Mouse (Mus musculus) spleen, adult 18-20 months (tissue): Measurements from ENCODE around the gene Arl8b.

Experiments
- DNase-seq, 2 experiments: peaks; one replicate each; pipeline ENCODE4 v3.0.0; 2022; ENCODE audit warnings: mixed read lengths in 2 of 2

Arl8b gene

GRCm38 (mm10) chr6:108782526-108783183, at the start of gene Arl8b:
Gene Arl8b (plus strand): TSS chr6:108783099.
- peak; percentile 91 to 97 for DNase-seq

DNA sequence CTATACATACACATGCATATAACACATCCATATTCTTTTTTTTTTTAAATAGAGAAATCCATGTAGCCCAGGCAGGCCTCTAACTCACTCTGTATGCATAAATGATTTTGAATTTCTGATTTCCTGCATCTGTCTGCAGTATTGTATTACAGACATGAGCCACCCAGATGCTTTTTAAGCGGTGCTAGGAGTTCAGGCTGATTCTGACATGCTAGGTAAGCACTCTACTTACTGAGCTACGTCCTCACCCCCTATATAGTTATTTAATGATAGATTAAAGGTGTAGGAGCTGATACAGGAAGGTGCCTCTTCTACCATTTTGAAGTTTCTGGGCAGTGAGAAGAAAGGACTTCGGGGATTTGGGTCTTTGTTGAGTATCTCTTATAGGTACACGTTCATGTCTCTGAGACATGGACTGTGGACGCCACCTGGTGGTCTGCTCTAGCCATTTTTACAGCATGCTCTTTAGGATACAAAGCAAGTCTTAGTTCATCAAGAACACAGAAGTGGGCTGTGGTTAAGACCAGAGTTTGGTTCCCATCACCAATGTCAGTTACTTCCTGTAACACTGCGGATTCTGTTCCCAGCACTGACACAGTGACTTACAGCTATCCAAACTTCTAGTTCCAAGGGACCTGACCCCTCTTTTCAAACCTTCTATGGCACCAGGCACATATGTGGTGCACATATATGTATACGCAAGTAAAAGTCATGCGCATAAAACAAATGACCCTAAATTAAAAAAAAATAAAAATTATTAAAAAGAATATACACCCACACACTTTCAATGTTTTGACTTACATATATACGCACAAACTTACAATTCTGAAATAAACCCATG, 46.8 kb upstream of the Arl8b start:
- peak; percentile 66 to 85 for DNase-seq

DNA sequence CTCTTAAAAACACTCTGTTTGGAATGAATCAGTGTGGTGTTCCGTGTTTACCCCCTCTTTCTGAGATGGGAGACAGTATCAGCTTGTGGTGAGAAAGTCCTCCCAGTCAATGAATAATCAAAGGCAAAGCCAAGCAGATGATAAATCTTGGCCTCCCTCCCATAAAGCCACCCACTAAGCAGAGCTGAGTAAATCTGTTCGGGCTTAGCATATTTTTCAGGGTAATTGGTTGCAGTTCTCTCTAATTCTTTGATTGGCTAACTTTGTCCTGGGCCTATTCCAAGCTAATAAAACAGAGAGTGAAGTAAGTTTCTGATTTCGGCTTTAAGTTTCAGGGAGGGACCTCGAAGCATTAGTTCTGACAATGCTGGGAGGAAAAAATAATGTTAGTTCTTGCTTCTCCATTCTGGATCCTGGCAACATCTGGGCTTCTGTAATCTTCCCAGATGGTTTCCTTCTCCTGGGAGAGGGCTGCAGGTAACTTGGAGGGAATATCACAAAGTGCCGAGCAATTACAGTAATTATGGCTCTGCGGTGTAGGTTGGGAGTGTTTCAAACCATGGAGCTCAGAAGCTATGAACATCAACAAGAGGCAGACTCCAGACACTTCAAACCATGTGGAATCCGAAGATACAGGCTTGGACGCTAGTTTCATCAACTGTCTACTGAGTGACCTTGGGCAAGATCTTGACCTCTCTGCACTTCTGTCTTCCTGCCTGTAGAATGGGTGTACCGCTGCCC, 44.3 kb upstream of the Arl8b start:
- no peak for DNase-seq

DNA sequence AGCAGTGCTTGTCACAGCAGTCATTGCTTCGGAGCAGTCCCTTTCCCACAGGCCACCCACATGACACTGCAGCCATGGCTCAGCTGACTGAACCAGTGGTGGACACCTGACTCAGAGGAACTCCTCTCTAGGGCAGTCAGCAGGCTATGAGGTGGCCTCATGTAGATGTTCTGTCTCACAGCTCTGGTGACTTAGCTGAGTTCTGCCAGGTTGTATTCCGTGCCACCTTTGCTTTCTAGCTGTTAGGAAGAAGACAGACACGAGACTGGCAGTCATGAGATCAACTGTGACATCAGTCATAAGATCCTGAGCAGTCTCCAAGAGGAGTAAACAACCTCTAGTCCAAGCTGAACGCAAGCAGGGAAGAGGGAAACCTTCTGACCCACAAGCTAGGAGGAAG, 42.3 kb upstream of the Arl8b start:
- no peak for DNase-seq

GRCm38 (mm10) chr6:108743730-108744129, 39.2 kb upstream of the Arl8b start:
- no peak for DNase-seq

- no peak for DNase-seq
These were observed 31.6 kb upstream of the Arl8b start for GRCm38 (mm10) chr6:108751324-108751723.

DNA sequence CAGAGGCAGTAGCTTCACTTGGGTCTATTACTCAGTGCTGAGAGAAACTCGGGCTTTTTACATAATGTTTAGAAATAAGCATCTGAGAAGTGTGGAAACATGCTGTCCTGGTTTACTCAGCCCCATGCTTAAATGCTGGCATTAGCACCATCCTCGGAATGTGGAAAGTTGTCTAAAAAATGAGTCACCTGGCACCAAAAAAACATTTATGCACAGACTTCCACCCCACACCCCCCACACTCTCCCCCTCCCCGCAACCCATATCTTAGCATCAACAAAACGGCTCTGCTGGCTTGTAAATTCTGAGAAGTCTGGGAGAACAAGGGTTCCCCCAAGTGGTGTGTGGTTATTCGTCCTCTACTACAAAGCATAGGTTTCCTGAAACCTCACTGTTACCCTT, 30.5 kb upstream of the Arl8b start:
- DNase-seq = no peak

GRCm38 (mm10) chr6:108753536-108753935, 29.4 kb upstream of the Arl8b start:
- DNase-seq = no peak

DNA sequence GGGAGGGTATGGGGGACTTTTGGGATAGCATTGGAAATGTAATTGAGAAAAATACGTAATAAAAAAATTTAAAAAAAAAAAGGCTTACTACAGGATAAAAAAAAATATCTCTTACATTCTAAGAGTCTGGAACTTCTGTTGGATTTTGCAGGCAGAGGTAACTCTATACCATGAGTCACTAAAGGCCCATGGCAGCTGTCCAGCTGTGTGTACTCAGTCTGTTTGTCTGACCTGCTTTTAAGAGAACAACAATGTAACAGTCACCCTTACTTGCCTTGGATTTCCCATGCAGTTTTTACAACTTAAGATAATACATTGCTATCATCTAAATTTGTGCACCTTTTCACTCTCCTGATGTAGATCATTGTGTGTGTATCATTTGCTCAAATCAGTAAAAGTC, 28.5 kb upstream of the Arl8b start:
- DNase-seq = no peak

- DNase-seq = no peak
These were observed 27.0 kb upstream of the Arl8b start for GRCm38 (mm10) chr6:108755936-108756335.

DNA sequence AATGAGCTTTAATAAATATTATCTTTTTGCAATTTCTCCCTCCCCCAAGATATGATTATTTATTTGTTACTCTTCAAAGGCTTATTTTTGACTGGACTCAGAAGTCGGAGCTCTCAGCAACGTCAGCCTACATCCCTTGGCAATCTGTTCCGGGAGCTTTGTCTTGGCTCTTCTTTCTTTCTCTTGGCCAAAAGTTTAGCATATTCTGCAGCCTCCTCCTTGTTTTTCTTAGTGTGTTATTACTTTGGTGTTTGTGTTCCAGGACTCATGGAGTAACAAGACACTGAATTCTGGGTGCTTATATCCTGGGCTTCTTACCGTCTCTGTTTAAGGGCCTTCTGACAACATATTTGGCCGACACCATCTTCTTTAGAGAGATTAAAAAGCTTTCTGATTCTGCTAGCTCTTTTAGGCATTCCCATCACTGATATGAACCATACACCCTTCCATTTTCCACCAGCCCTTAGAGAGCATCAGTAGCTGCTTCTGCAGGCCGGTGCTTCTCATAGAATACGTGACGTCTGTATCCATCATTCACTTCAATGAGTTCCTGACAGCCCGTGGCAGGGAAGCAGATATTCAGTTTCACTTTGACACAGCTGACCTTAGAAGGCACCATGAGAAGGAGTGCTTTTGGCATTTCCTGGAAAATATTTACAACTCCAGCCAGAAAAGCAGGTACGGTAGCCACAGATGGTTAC, 23.8 kb upstream of the Arl8b start:
- DNase-seq = no peak

DNA sequence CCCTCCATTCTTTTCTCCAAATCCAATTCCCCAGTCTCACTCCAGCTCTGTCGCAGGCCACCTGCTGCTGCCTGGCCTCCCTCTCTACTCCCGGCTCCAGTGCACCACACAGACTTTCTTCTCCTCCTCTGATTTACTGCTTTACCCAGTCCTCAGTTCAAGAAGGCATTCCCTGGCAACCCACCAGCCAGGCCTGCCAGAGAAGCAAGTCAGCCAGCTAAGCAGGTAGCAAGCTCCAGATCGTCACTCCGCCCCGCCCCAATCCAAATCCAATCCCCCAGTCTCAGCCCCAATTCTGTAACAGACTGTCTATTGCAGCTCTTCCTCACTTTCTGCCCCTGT, 23.2 kb upstream of the Arl8b start:
- no peak for DNase-seq

DNA sequence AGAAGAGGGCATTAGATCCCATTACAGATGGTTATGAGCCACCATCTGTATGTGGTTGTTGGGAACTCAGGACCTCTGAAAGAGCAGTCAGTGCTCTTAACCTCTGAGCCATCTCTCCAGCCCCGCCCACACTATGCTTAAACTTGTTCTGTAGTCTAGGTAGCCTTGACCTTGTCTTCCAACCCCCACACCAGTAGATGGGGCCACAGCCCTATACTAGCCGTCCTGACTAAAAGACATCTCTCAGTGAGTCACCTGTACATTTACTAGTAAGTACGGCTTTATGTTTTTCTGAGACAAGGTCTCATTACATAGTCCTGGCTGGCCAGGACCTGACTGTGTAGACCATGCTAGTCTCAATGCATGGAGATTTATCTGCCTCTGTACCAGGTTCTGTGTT, 12.0 kb upstream of the Arl8b start:
- DNase-seq = no peak

DNA sequence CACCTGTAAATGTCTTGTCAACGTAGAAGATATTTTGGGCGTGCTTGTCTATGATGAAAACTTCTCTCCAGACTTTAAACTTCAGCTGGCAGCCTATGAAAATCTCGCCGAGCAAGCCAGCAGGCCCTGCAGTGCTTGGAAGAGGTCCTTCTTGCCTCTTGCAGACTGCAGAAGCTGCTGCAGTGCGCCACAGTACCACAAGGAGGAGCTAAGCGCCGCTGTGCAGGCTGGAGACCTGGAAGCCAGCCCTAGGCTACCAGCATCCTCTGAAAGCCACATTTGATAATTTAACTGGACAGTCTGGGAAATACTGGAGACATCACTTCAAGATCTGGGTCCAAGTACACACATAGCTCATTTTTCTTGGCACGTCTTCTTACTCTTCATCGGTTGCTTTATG, 10.0 kb upstream of the Arl8b start:
- DNase-seq = peak; percentile 63 to 85

DNA sequence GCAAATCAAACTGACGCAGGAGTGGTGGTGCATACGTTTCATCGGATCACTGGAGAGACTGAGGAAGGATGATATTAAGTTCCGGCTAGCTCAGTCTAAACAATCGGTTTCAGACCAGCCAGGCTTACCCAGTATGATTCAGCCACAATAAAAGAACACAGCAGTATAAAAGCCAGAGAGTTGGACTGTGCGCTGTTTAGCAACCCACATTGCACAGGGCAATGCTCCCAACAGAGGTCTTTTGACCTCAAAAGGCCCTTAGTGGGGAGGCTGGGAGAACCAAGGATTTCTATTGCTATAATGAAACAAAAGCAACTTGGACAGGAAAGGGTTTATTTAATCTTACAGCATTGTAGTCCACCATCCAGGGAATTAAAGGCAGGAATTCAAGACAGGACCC, 9.4 kb upstream of the Arl8b start:
- DNase-seq = no peak

GRCm38 (mm10) chr6:108776274-108776673, 6.6 kb upstream of the Arl8b start:
- no peak for DNase-seq

DNA sequence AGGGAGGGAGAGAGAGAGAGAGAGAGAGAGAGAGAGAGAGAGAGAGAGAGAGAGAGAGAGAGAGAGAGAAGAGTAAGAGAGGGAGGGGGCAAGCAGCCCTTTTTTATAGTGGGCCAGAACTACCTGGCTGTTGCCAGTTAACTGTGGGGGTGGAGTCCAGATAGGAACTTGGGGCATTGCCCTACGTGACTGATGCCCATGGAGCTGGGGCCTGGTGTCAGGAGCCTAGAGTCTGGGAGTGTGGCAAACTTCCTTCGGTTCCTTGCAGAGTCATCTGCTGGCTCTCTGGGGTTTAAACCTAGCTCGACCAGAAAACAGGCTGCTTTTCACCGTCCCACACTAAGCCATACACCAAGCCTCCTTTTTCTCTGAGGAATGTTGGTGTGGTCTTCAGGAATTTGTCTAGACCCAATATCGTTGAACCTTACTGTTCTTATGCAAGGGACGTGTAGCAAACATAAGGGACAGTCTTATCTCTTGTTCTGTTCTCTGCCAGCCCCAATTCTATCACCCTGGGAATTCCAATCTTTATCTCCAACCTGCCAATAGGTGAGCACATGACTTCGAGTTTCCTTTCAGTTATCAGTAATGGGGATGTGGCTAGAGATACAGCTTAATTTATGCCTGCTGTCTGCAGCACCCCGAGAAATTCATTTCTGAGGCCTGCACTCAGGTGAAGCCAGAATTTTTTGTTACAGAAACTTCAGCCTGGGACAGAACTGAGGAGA, 5.2 kb upstream of the Arl8b start:
- no peak for DNase-seq

DNA sequence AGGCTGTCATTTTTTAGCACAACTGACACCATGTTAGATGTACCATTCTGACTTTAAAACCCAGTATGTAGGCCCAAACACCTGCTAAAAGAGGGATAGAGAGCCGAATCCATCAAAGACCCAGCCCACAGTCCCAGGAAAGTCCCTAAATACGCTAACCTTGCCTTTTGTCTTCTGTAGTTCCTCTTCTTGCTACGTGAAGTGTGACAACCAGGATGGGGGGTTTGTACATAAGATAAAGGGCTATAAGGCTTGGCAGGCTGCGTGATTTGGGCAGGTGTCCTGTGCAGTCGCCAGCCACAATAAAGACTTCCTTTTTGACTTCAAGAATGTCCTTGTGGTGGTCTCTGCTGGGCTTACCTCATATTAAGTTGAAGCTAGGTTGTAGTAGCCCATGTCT, 4.5 kb upstream of the Arl8b start:
- no peak for DNase-seq

- DNase-seq = peak; percentile 18 to 34
These were observed 1.0 kb upstream of the Arl8b start for GRCm38 (mm10) chr6:108781865-108782264.

DNA sequence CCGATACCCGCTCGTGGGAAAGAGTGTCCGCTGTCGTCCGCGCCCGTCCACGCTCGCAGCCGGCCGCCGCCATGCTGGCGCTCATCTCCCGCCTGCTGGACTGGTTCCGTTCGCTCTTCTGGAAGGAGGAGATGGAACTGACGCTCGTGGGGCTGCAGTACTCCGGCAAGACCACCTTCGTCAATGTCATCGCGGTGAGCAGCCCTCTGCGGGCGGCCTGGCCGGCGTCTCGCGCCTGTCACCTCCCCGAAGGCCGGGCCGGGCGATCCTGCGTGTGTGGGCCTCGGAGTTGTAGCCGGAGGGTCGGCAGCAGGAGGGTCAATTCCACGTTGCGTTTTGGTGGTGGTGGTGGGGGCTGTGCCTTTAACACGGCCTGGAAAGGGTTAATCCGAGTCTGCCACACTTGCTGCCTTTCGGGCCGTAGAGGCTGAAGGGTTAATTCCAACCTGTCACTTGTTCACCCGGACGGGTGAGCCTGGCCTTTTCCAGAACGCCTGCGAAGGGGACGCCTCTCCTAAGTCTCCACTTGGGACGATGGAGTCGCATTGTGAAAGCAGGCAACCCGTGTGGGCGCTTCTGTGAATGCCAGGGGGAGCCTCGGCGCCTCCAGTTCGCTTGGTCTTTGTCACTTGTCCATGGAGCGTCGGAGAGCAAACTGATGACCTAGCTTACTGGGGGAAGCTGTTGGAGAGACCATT, 434 bp downstream of the Arl8b start:
- peak in 1 of 2 experiments; percentile 17 for DNase-seq

- DNase-seq = no peak
These were observed 1.2 kb downstream of the Arl8b start for GRCm38 (mm10) chr6:108784056-108784455.

DNA sequence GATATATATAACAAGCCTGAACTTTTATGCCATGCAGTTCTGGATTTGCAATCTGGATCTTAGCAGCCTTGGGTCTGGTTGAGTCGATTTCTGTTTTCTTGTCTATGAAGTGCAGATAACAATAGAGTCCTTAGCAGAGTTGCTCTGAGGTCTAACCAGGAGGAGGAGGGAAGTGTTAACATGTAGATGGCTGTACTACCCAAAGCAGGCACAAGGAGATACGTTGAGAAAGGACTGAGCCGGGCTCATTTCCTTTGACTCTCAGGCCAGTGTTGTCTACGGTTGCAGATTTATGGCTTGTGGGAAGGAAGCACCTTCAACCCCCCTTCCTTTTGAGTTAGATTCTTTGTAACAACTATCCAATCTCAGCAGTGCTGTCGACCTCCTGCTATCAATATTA, 1.9 kb downstream of the Arl8b start:
- no peak for DNase-seq
